Mouse (Mus musculus) midbrain, embryonic 16.5 days (tissue): ENCODE data around the gene Tmem41b. TPM values are rescaled to one million over a fixed set of nuclear protein-coding genes. Genes with fewer than 3 reads are reported as not detected.
"Not testable (repeated sequence)": the region's sequence is repeated elsewhere in the genome, so short reads cannot be mapped to it uniquely, and the experiment has no call there.

Experiments
- ATAC-seq: fragments of 200-750 bp; cut with Nextera tagmentation; 2 replicates; pipeline ENCODE4 v1.8.0; 2017; ENCODE audit warnings: moderate TSS enrichment
- H3K27ac ChIP-seq: fragments of 300-500 bp; sonication (generic); 2 replicates; pipeline ENCODE4 v1.5.1; 2014; ENCODE audit warnings: mild to moderate bottlenecking, low read length, mixed read lengths
- H3K27me3 ChIP-seq: fragments of 300-500 bp; sonication (generic); 2 replicates; pipeline ENCODE4 v1.6.1; 2014; ENCODE audit warnings: low read depth, low read length, mixed read lengths; ENCODE audit not compliant: control insufficient read depth, insufficient read depth
- H3K36me3 ChIP-seq: fragments of 300-500 bp; sonication (generic); 2 replicates; pipeline ENCODE4 v1.6.1; 2014; ENCODE audit warnings: mild to moderate bottlenecking, low read length, moderate library complexity, mixed read lengths; ENCODE audit not compliant: control insufficient read depth, insufficient read depth
- H3K4me1 ChIP-seq: fragments of 300-500 bp; sonication (generic); 2 replicates; pipeline ENCODE4 v1.6.1; 2014; ENCODE audit warnings: mild to moderate bottlenecking, low read length, mixed read lengths; ENCODE audit not compliant: control insufficient read depth, insufficient read depth
- H3K4me2 ChIP-seq: fragments of 300-500 bp; sonication (generic); 2 replicates; pipeline ENCODE4 v1.6.1; 2014; ENCODE audit warnings: mild to moderate bottlenecking, low read length, mixed read lengths
- H3K4me3 ChIP-seq: fragments of 300-500 bp; sonication (generic); 2 replicates; pipeline ENCODE4 v1.5.1; 2014; ENCODE audit warnings: low read depth, mild to moderate bottlenecking, low read length, moderate library complexity, mixed read lengths
- H3K9ac ChIP-seq: fragments of 300-500 bp; sonication (generic); 2 replicates; pipeline ENCODE4 v1.6.1; 2014; ENCODE audit warnings: low read depth, low read length, mixed read lengths
- H3K9me3 ChIP-seq: fragments of 300-500 bp; sonication (generic); replicated peaks from 2 replicates; pipeline ENCODE4 v1.6.1; 2014; ENCODE audit warnings: mild to moderate bottlenecking, low read length, mixed read lengths; ENCODE audit not compliant: control insufficient read depth, poor library complexity, severe bottlenecking
- WGBS: fragments of 180-500 bp; shearing (Covaris S2); extraction: QIAGEN DNeasy Blood & Tissue Kit; methylation state at CpG from one replicate; pipeline ENCODE4 v1.1.7; 2014; 5-methylcytosine and 5-hydroxymethylcytosine counted together
- polyA plus RNA-seq: library from polyadenylated mRNA; unstranded; fragments of >200 nt; fragmentation: Nextera tagmentation; extraction: Ambion mirVana; gene quantifications from 2 replicates; pipeline ENCODE4 v1.2.1, GENCODE M21; 2015

Gene Tmem41b
- 63.7 and 67.2 TPM in 2 replicates for polyA plus RNA-seq

GRCm38 (mm10) chr7:109986775-109987174 is at the start of gene Tmem41b:
TSS of gene Tmem41b (minus strand) at chr7:109986929.
- ATAC-seq = peak; percentile 47; the same call in 1 of the 2 replicates
- not testable (repeated sequence) for H3K9me3 ChIP-seq, H3K27me3 ChIP-seq, H3K36me3 ChIP-seq
- Histone ChIP-seq H3K9ac (peak within 1 kb of the TSS; percentile 66), H3K4me1 (peaks cover 21% of the 10 kb centered on the region), H3K27ac (peak within 1 kb of the TSS; percentile 83), H3K4me3 (peak within 1 kb of the TSS; percentile 51), H3K4me2 (peak within 1 kb of the TSS; percentile 80)
- WGBS = 37% methylated on average over 6 of the region's 6 CpGs

DNA sequence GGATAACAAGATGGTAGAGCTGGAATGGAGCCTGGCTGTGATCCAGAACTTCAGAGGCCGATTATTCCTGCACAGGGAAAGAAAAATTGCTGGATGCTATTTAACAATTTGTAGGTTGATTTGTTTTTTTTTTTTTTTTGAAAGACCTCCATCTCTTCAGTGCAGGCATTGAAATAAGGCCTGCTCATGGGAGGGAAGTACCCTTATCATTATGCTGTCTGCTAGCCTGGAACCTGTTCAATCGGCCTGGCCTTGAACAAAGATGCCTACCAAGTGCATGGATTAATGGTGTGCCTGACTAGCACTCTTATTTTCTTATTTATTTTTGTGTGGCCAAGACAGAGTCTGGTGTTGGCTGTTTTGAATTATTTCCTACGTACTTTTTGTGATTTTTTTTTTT is 43.6 kb upstream of the Tmem41b start:
- Histone ChIP-seq H3K9me3 (no peaks in the 10 kb centered on the region), H3K4me2 (no peak overlapping the region), H3K27me3 (no peaks in the 10 kb centered on the region), H3K9ac (no peak overlapping the region), H3K4me1 (no peaks in the 10 kb centered on the region), H3K27ac (no peak overlapping the region), H3K36me3 (peaks cover 6% of the 10 kb centered on the region), H3K4me3 (no peak overlapping the region)
- no peak for ATAC-seq
- 82% methylated on average over 3 of the region's 3 CpGs for WGBS

DNA sequence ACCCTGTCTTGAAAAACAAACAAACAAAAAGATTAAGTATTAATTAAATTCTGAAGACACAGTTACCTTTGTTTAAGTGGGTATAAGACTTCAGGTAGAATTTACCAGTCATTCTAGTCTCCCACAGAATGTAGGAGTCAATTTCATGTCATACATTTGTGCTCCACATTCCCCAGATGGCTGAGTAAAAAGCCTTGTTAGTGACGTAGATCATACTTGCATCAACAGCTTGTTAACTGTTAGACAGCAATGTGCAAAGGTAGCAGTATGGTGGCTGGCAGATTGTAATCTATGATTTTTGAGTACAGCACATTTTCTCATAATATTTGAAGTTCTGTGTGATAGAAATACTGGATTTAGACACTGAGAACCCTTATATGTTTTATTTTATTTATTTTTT is 42.1 kb upstream of the Tmem41b start:
- ATAC-seq = no peak
- Histone ChIP-seq H3K27ac (no peak overlapping the region), H3K9me3 (no peaks in the 10 kb centered on the region), H3K4me3 (no peak overlapping the region), H3K4me1 (no peaks in the 10 kb centered on the region), H3K4me2 (no peak overlapping the region), H3K36me3 (peaks cover 6% of the 10 kb centered on the region; the same call in 1 of the 2 replicates), H3K9ac (no peak overlapping the region), H3K27me3 (no peaks in the 10 kb centered on the region)
- 84% methylated on average over 1 of the region's 1 CpGs for WGBS

- 72% methylated on average over 2 of the region's 2 CpGs for WGBS
- Histone ChIP-seq H3K9ac (no peak overlapping the region), H3K36me3 (no peaks in the 10 kb centered on the region), H3K4me3 (no peak overlapping the region), H3K4me2 (no peak overlapping the region), H3K27ac (no peak overlapping the region), H3K9me3 (no peaks in the 10 kb centered on the region), H3K27me3 (no peaks in the 10 kb centered on the region), H3K4me1 (no peaks in the 10 kb centered on the region)
- ATAC-seq = no peak
These were observed 39.9 kb upstream of the Tmem41b start for GRCm38 (mm10) chr7:110026594-110026993.

- 98% methylated on average over 1 of the region's 1 CpGs for WGBS
- Histone ChIP-seq H3K4me1 (peaks cover 13% of the 10 kb centered on the region), H3K36me3 (no peaks in the 10 kb centered on the region), H3K9me3 (no peaks in the 10 kb centered on the region), H3K4me2 (no peak overlapping the region), H3K9ac (no peak overlapping the region), H3K27ac (no peak overlapping the region), H3K4me3 (no peak overlapping the region), H3K27me3 (no peaks in the 10 kb centered on the region)
- ATAC-seq = no peak
These were observed 36.8 kb upstream of the Tmem41b start for GRCm38 (mm10) chr7:110023553-110023952.

- under 1% methylated on average over 42 of the region's 42 CpGs for WGBS
- Histone ChIP-seq H3K27ac (peak overlapping the region; percentile 91), H3K9ac (peak overlapping the region; percentile 97), H3K4me2 (peak overlapping the region; percentile 98), H3K27me3 (no peaks in the 10 kb centered on the region), H3K9me3 (no peaks in the 10 kb centered on the region), H3K4me1 (peaks cover 13% of the 10 kb centered on the region), H3K36me3 (no peaks in the 10 kb centered on the region), H3K4me3 (peak overlapping the region; percentile 83)
- peak; percentile 81 for ATAC-seq
These were observed 32.1 kb upstream of the Tmem41b start for GRCm38 (mm10) chr7:110018631-110019482.

- Histone ChIP-seq H3K4me3 (peak within 1 kb of the TSS; percentile 83), H3K4me2 (peak within 1 kb of the TSS; percentile 98), H3K9ac (peak within 1 kb of the TSS; percentile 97), H3K36me3 (no peaks in the 10 kb centered on the region), H3K27ac (peak within 1 kb of the TSS; percentile 91), H3K4me1 (peaks cover 13% of the 10 kb centered on the region), H3K9me3 (no peaks in the 10 kb centered on the region), H3K27me3 (no peaks in the 10 kb centered on the region)
- WGBS = under 1% methylated on average over 48 of the region's 48 CpGs
- peak; percentile 99 for ATAC-seq
These were observed 31.4 kb upstream of the Tmem41b start, which contains the start of gene Ipo7 for GRCm38 (mm10) chr7:110018117-110018630. TSS of gene Ipo7 (plus strand) at chr7:110018274.

GRCm38 (mm10) chr7:110014272-110014671 is 27.5 kb upstream of the Tmem41b start:
- no peak for ATAC-seq
- Histone ChIP-seq H3K9me3 (no peaks in the 10 kb centered on the region), H3K4me3 (no peak overlapping the region), H3K36me3 (no peaks in the 10 kb centered on the region), H3K4me2 (no peak overlapping the region), H3K4me1 (peaks cover 3% of the 10 kb centered on the region), H3K27ac (no peak overlapping the region), H3K27me3 (no peaks in the 10 kb centered on the region), H3K9ac (no peak overlapping the region)
- 91% methylated on average over 5 of the region's 5 CpGs for WGBS

GRCm38 (mm10) chr7:110011417-110011816 is 24.7 kb upstream of the Tmem41b start:
- no peak for ATAC-seq
- WGBS = 63% methylated on average over 1 of the region's 1 CpGs

More at GRCm38 (mm10) chr7:110011417-110011816, 24.7 kb upstream of the Tmem41b start:
- Histone ChIP-seq H3K4me2 (no peak overlapping the region), H3K27ac (no peak overlapping the region), H3K36me3 (no peaks in the 10 kb centered on the region), H3K9me3 (no peaks in the 10 kb centered on the region), H3K9ac (no peak overlapping the region), H3K4me3 (no peak overlapping the region), H3K27me3 (no peaks in the 10 kb centered on the region), H3K4me1 (no peaks in the 10 kb centered on the region)
